Mouse (Mus musculus): ENCODE data around the gene Nxf2. TPM values are rescaled to one million over a fixed set of nuclear protein-coding genes. Genes with fewer than 3 reads are reported as not detected.

Gene Nxf2
- total RNA-seq (2014; fragmentation: Nextera tagmentation) (not detected in 2 replicates), total RNA-seq (2017) (not detected in 2 replicates), polyA plus RNA-seq (2012) (0.02 TPM in 1 of 2 replicates, not detected in the other)

DNA sequence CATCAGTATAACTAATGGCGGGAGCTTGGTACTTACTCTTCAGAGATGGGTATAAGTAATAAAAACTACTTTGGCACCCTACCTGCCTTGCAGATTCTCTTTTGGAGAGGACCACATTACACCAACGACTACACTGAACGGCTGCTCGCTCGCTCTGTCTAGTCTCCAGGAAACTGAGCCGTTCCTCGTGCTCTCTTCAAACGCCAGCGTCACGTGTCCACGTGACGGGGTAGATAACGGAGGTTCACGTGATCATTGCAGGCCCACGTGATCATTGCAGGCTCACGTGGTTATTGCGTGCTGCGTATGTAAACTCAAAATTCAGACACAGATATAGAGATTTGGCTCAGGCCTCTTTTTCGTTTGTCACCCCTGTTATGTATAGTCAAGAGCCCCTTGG, at the start of gene Nxf2:
Gene Nxf2, minus strand, starts transcription at position 209 of the 400 bp plus-strand sequence.
- TF ChIP-seq POLR2AphosphoS5 (IDR thresholded peaks at IDR 0.05; ENCODE audit: insufficient replicate concordance, low read depth, low read length) (no peak), GATA2 (IDR thresholded peaks at IDR 0.05; ENCODE audit: borderline replicate concordance, low read depth, low read length) (no peak), GATA1 (IDR thresholded peaks at IDR 0.05; ENCODE audit: borderline replicate concordance, low read length) (no peak), CTCF (IDR thresholded peaks at IDR 0.05; ENCODE audit: low read depth, low read length) (no peak), TAL1 (conservative IDR thresholded peaks at IDR 0.05; ENCODE audit: low read depth, low read length) (no peak)
- no peak for ATAC-seq (ENCODE audit: extremely low read depth, insufficient number of reproducible peaks, low FRiP score, poor library complexity, severe bottlenecking)
- Histone ChIP-seq H3K36me3 (replicated peaks) (no peaks in the 10 kb centered on the region), H3K4me1 (ENCODE audit: insufficient read depth, low read depth, low read length) (no peaks in the 10 kb centered on the region), H3K27me3 (ENCODE audit: insufficient read depth, low read length) (no peaks in the 10 kb centered on the region; the same call in 1 of the 2 replicates), H3K9me3 (replicated peaks) (peaks cover 2% of the 10 kb centered on the region; the same call in 1 of the 2 replicates), H3K4me3 (ENCODE audit: low read depth, low read length) (no peak within 1 kb of the TSS)
- no peak for DNase-seq (ENCODE audit: low spot score)

GRCm38 (mm10) chrX:135011381-135011780, 46.8 kb upstream of the Nxf2 start:
- H3K9me3 ChIP-seq (replicated peaks), result no peaks in the 10 kb centered on the region
- H3K4me1 ChIP-seq (ENCODE audit: insufficient read depth, low read depth, low read length), result no peaks in the 10 kb centered on the region
- no peaks in the 10 kb centered on the region for H3K36me3 ChIP-seq (replicated peaks)
- no peak for ATAC-seq (ENCODE audit: extremely low read depth, insufficient number of reproducible peaks, low FRiP score, poor library complexity, severe bottlenecking)
- DNase-seq (ENCODE audit: low spot score), result no peak
- no peak for TF ChIP-seq CTCF (IDR thresholded peaks at IDR 0.05; ENCODE audit: low read depth, low read length)
- TF ChIP-seq GATA1 (IDR thresholded peaks at IDR 0.05; ENCODE audit: borderline replicate concordance, low read length), result no peak
- no peak for TF ChIP-seq GATA2 (IDR thresholded peaks at IDR 0.05; ENCODE audit: borderline replicate concordance, low read depth, low read length)
- TF ChIP-seq TAL1 (conservative IDR thresholded peaks at IDR 0.05; ENCODE audit: low read depth, low read length), result no peak
- TF ChIP-seq POLR2AphosphoS5 (IDR thresholded peaks at IDR 0.05; ENCODE audit: insufficient replicate concordance, low read depth, low read length), result no peak
- H3K27me3 ChIP-seq (ENCODE audit: insufficient read depth, low read length), result no peaks in the 10 kb centered on the region
- no peak overlapping the region for H3K4me3 ChIP-seq (ENCODE audit: low read depth, low read length)

- no peaks in the 10 kb centered on the region for H3K4me1 ChIP-seq (ENCODE audit: insufficient read depth, low read depth, low read length)
- no peaks in the 10 kb centered on the region for H3K9me3 ChIP-seq (replicated peaks)
- DNase-seq (ENCODE audit: low spot score), result no peak
- peaks cover 2% of the 10 kb centered on the region for H3K36me3 ChIP-seq (replicated peaks)
- no peaks in the 10 kb centered on the region for H3K27me3 ChIP-seq (ENCODE audit: insufficient read depth, low read length)
- no peak for ATAC-seq (ENCODE audit: extremely low read depth, insufficient number of reproducible peaks, low FRiP score, poor library complexity, severe bottlenecking)
- TF ChIP-seq POLR2AphosphoS5 (IDR thresholded peaks at IDR 0.05; ENCODE audit: insufficient replicate concordance, low read depth, low read length) (no peak), CTCF (IDR thresholded peaks at IDR 0.05; ENCODE audit: low read depth, low read length) (no peak), GATA1 (IDR thresholded peaks at IDR 0.05; ENCODE audit: borderline replicate concordance, low read length) (no peak), GATA2 (IDR thresholded peaks at IDR 0.05; ENCODE audit: borderline replicate concordance, low read depth, low read length) (no peak), TAL1 (conservative IDR thresholded peaks at IDR 0.05; ENCODE audit: low read depth, low read length) (no peak)
- peak overlapping the region; percentile 74; the same call in 1 of the 2 replicates for H3K4me3 ChIP-seq (ENCODE audit: low read depth, low read length)
These were observed 44.9 kb upstream of the Nxf2 start for GRCm38 (mm10) chrX:135009471-135009815.

GRCm38 (mm10) chrX:135008720-135009470, 44.3 kb upstream of the Nxf2 start, which contains the start of gene Zmat1:
Zmat1 (minus strand) TSS chrX:135009209.
- H3K9me3 ChIP-seq (replicated peaks), result no peaks in the 10 kb centered on the region
- ATAC-seq (ENCODE audit: extremely low read depth, insufficient number of reproducible peaks, low FRiP score, poor library complexity, severe bottlenecking) (peak; percentile 100), DNase-seq (ENCODE audit: low spot score) (peak; percentile 66)
- H3K4me1 ChIP-seq (ENCODE audit: insufficient read depth, low read depth, low read length), result no peaks in the 10 kb centered on the region
- peak within 1 kb of the TSS; percentile 74 for H3K4me3 ChIP-seq (ENCODE audit: low read depth, low read length)
- TF ChIP-seq POLR2AphosphoS5 (IDR thresholded peaks at IDR 0.05; ENCODE audit: insufficient replicate concordance, low read depth, low read length) (no peak), CTCF (IDR thresholded peaks at IDR 0.05; ENCODE audit: low read depth, low read length) (no peak), TAL1 (conservative IDR thresholded peaks at IDR 0.05; ENCODE audit: low read depth, low read length) (no peak), GATA2 (IDR thresholded peaks at IDR 0.05; ENCODE audit: borderline replicate concordance, low read depth, low read length) (no peak), GATA1 (IDR thresholded peaks at IDR 0.05; ENCODE audit: borderline replicate concordance, low read length) (no peak)
- peaks cover 2% of the 10 kb centered on the region for H3K36me3 ChIP-seq (replicated peaks)
- H3K27me3 ChIP-seq (ENCODE audit: insufficient read depth, low read length), result no peaks in the 10 kb centered on the region

DNA sequence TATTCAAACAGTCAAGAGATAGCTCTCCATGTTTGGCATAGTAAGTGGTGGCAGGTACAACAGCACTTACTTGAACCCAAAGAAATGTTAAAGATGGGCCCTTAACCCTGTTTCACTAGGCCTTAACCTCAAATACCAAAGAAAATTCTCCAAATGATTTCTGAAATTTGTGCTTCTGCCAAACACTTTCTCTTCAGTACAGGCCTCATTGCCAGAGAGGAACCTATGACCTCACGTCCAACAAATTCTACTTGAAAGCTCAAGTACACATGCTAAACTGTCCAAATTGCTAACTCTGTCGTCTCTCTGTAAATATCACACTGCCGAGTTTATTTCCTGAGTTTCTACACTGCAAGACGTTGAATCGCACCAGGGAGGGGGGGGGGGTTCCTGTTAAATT, 43.5 kb upstream of the Nxf2 start:
- TF ChIP-seq TAL1 (conservative IDR thresholded peaks at IDR 0.05; ENCODE audit: low read depth, low read length), result no peak
- no peak for TF ChIP-seq GATA1 (IDR thresholded peaks at IDR 0.05; ENCODE audit: borderline replicate concordance, low read length)
- TF ChIP-seq GATA2 (IDR thresholded peaks at IDR 0.05; ENCODE audit: borderline replicate concordance, low read depth, low read length), result no peak
- no peak for TF ChIP-seq CTCF (IDR thresholded peaks at IDR 0.05; ENCODE audit: low read depth, low read length)
- peaks cover 2% of the 10 kb centered on the region for H3K36me3 ChIP-seq (replicated peaks)
- H3K4me3 ChIP-seq (ENCODE audit: low read depth, low read length), result peak overlapping the region; percentile 16; the same call in 1 of the 2 replicates
- ATAC-seq (ENCODE audit: extremely low read depth, insufficient number of reproducible peaks, low FRiP score, poor library complexity, severe bottlenecking) (no peak), DNase-seq (ENCODE audit: low spot score) (no peak)
- no peaks in the 10 kb centered on the region for H3K4me1 ChIP-seq (ENCODE audit: insufficient read depth, low read depth, low read length)
- H3K27me3 ChIP-seq (ENCODE audit: insufficient read depth, low read length), result no peaks in the 10 kb centered on the region
- no peaks in the 10 kb centered on the region for H3K9me3 ChIP-seq (replicated peaks)

DNA sequence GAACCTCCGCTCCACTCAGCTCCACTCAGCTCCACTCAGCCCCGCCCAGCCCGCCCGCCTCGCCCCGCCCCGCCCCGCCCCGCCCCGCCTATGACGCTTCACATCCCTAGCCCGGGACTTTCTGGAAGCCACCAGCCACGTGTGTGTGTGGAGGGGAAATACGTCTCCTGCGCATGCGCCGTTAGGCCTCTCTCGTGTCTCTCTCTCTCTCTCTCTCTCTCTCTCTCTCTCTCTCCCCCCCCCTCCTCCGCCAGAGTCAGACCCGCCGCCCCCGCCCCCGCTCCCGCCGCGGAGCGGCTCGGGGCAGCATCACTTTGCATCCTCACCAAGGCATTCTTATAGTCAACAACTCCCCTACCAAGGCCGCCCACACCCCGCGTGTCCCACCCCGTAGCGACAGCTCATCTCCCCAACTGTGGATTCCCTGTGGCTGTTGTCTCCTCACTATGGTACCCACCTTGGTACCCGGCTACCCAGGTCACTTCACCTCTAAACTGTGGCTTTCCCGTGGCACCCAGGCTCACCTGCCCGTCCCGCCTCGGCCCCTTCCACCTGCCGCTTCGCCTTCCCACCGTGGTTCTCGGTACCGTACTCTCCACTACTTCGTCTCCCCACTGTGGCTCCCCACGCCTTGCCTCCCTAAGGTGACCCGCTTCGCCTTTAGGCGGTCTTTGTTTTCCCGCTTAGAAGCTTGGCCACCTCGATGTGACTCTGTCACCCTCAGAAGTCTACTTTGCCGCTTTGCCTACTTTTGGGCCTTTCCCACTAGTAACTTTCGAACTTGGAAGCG, 1.1 kb downstream of the Nxf2 start:
- Histone ChIP-seq H3K36me3 (replicated peaks) (no peaks in the 10 kb centered on the region), H3K4me3 (ENCODE audit: low read depth, low read length) (no peak overlapping the region), H3K4me1 (ENCODE audit: insufficient read depth, low read depth, low read length) (no peaks in the 10 kb centered on the region), H3K9me3 (replicated peaks) (peaks cover 2% of the 10 kb centered on the region; the same call in 1 of the 2 replicates), H3K27me3 (ENCODE audit: insufficient read depth, low read length) (no peaks in the 10 kb centered on the region; the same call in 1 of the 2 replicates)
- DNase-seq (ENCODE audit: low spot score) (no peak), ATAC-seq (ENCODE audit: extremely low read depth, insufficient number of reproducible peaks, low FRiP score, poor library complexity, severe bottlenecking) (no peak)
- no peak for TF ChIP-seq POLR2AphosphoS5 (IDR thresholded peaks at IDR 0.05; ENCODE audit: insufficient replicate concordance, low read depth, low read length)
- no peak for TF ChIP-seq TAL1 (conservative IDR thresholded peaks at IDR 0.05; ENCODE audit: low read depth, low read length)
- TF ChIP-seq GATA2 (IDR thresholded peaks at IDR 0.05; ENCODE audit: borderline replicate concordance, low read depth, low read length), result no peak
- TF ChIP-seq CTCF (IDR thresholded peaks at IDR 0.05; ENCODE audit: low read depth, low read length), result no peak
- TF ChIP-seq GATA1 (IDR thresholded peaks at IDR 0.05; ENCODE audit: borderline replicate concordance, low read length), result no peak
